Mouse (Mus musculus): ENCODE results near the gene Gm26620.

Gene Gm26620

DNA sequence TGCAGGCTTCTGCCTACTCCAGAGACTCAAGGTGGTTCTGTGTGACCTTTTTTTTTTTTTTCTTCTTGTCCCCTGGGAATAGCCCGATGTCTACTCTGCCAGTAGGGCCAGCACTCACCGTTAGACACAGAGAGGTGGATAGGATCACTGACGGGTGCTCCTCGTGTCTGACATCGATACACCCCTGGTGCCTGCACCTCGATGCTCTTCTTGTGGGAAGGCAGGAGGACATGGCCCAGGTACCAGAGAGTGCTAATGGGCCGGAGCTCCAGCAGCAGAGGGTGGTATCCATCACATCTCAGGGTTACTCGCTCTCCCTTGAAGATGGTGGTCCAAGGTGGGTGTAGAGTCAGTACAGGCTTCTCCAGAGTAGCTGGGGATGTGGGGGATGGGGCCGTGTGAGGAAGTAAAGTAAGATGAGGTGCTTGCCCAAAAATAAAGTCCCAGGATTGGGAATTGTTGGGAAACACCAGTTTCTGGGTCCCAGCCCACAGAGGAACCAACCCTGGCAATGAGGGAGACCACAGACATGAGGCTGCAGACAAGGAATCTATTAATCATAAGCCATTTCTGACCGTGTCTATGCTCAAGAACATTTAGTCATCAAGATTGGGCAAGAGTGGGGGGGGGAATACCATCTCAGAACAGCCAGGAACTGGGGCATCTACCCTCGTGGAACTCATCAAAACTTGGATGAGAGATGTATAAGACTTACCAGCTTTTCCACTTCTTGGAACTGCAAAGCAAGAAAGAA lies 27.2 kb downstream of the Gm26620 start:
- in situ Hi-C loops (cut with MseI, MboI), result no loop called here

GRCm38 (mm10) chr1:170912891-170913615 lies 28.2 kb downstream of the Gm26620 start, which contains the start of gene Fcrlb:
Gene Fcrlb (minus strand): TSS chr1:170912941.
- in situ Hi-C loops (cut with MseI, MboI), result no loop called here

GRCm38 (mm10) chr1:170915657-170916056 lies 30.8 kb downstream of the Gm26620 start:
- in situ Hi-C loops (cut with MseI, MboI), result no loop called here

GRCm38 (mm10) chr1:170919308-170919707 lies 34.4 kb downstream of the Gm26620 start:
- in situ Hi-C loops (cut with MseI, MboI), result no loop called here

DNA sequence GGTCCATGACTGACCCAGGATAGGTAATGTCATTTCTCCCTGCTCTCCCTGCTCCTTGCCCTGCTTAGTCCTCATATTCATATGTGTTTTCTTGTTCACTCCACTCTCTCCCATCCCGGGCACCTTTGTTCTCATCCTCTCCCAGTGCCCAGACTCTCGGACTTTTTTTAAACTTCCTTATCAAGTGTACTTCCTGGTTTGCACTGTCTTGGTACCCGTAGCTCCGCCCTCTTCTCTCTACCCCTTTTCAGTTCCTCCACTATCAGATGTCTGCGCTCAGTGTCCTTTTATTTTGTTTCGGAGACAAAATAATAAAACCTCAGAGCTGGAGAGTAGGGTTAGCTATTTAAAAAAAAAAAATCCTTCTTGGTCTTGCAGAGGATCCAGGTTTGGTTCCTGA lies 39.6 kb downstream of the Gm26620 start:
- in situ Hi-C loops (cut with MseI, MboI), result no loop called here

DNA sequence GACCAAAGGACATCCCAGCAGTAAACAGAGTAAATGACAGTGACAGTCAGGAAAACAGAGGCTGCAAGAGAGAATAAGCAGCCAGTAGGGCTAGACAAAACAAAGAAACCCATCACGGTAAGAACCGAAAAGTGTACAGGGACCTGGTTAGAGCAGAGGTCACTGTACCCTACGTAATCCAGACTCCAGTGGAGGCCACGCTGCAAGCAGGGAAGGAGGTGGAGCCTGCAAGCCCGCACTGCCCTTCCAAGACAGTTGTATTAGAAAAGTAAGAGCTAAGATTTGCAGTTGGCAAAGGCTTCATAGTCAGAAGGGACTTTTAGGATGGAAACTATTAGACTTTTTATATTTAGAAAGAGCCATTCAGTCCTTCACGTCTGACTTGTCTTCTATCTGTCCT lies 42.1 kb downstream of the Gm26620 start:
- in situ Hi-C loops (cut with MseI, MboI), result no loop called here

DNA sequence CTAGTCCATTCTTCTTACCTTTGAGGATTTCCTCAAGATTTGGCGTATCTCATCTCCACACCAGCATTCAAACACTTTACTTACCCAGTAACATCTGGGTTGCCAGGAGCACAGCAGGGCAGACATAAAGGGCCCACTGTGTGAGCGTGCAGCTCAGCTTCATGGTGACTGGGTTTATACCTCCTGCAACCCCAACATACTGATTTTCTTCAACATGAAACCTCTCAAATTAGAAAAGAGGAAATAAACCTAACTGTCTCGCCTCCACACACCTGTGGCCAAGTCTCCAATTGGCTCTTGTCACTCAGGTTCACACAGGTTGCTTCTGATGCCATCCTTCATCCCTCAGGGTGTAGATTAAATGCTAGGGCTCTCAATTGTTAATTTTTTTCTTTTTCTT lies 42.5 kb downstream of the Gm26620 start, which contains the start of gene Fcrla:
TSS of gene Fcrla (minus strand) at position 206 of the 400 bp plus-strand sequence.
- in situ Hi-C loops (cut with MseI, MboI), result no loop called here

GRCm38 (mm10) chr1:170928467-170928866 lies 43.6 kb downstream of the Gm26620 start:
- in situ Hi-C loops (cut with MseI, MboI), result no loop called here

DNA sequence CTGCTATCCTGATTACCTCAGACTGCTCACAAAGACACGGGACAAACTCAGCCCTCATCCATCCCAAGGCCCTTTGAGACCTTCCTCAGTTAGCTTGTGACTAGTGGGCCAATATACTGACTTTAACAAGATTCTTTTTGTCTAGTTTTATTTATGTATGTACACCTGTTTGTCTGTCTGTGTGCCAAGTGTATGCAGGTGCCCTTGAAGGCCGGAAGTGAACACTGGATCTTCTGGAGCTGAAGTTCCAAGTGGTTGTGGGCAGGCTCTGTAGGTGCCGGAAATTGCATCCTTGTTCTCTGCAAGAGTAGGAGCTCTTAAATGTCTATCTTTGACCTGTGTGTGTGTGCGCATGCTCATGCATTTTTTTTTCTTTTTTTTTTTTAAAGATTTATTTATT lies 44.4 kb downstream of the Gm26620 start:
- in situ Hi-C loops (cut with MseI, MboI), result no loop called here

DNA sequence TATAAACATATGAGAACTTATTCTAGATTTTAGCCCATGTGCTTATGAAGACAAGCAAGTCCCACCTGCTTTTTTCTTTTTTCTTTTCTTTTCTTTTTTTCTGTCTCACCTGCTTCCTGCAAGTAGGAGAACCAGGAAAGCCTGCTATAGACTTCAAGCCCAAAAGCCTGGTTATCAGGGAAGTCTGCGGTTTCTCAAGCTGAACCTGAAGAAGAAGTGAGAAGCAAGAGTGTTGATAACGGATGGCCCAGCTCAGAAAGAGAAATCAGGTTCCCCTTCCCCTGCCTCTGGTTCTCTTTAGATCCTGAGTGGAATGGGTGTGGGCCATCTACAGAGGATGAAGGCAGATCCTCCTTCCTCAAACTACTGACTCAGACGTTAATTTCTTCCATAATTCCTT lies 47.2 kb downstream of the Gm26620 start:
- in situ Hi-C loops (cut with MseI, MboI), result no loop called here

DNA sequence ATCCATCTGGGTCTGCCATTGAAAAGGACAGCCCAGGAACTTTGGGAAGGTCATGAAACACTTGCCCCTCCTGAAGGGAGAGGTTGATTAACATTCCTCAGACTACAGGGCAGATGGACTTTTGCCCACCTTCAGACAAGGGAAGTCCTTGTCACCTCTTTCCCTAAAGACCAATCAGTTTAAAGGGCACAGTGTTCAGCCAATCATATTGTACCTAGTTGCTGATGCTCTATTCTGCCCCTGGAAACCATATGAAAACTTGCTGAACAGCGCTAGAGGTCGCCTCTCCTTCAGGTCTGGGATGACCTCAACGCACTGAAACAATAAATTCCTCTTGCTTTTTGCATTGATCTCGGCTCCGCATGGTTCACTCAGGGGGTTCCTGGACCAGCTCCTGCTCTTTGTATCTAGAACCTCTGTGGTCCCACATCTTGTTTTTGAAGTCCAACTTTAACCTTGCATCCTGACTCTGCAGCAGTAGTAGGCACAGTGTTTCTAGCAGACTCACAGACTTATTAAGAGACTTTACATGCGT lies 48.6 kb downstream of the Gm26620 start:
- in situ Hi-C loops (cut with MseI, MboI), result no loop called here

GRCm38 (mm10) chr1:170933940-170934339 lies 49.1 kb downstream of the Gm26620 start:
- in situ Hi-C loops (cut with MseI, MboI), result no loop called here

- in situ Hi-C loops (cut with MseI, MboI), result no loop called here
Measured at GRCm38 (mm10) chr1:170934383-170934782, 49.5 kb downstream of the Gm26620 start.

Data from mouse trophoblast stem cell (cell line).